Mouse (Mus musculus): Measurements from ENCODE around the gene Eogt.

DNA sequence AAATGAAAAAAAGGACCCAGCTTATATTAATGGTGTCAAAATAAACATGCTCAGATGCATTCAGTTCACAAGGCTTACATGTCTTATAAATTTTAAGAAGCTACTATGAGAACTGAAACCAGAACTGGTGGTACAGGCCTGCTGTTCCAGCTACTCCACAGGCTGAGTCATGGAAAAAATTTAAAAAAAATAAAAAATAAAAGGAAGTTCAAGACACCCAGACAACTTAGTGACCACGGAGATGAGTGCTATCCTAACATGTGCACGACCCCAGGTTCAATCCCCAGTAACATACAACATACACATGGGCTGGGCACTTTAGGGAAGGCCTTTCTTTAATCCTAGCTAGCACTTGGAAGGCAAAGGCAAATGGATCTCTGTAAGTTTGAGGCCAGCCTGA is 739 bp upstream of the Eogt start:
- TF ChIP-seq EP300 (IDR thresholded peaks at IDR 0.05; ENCODE audit: low read depth) (no peak), CTCF (IDR thresholded peaks at IDR 0.05; ENCODE audit: low read depth) (no peak)

Measured in liver, postnatal 0 days (tissue).